ENCODE assay signal across 9 mouse cellular contexts in genomic region chr6:77628573-77629192, GRCm38 (mm10).
DNase-seq lines count a peak whose midpoint lies in the region; ATAC-seq lines count a peak whose summit lies in the region.
"Had no signal": no experiment of that assay in that cellular context is flagged by ENCODE, and none has a peak within 500 bp of the region (broad histone marks: within the 10 kb centered on the region; RNA-seq: fewer than 3 reads in every experiment).

No protein-coding gene starts in this region.

- H3K4me3 ChIP-seq in intestine, embryonic 15.5 days (replicated peaks) = no peak overlapping the region
- no peak overlapping the region for H3K4me3 ChIP-seq in intestine, embryonic 16.5 days (ENCODE audit: low read length)
- H3K4me3 ChIP-seq in forebrain, embryonic 14.5 days (ENCODE audit: low read depth, low read length) = no peak overlapping the region
- H3K4me3 ChIP-seq: heart, embryonic 13.5 days had no signal

- DNase-seq in NIH3T3 (ENCODE audit: low read depth) = peak; percentile 45
- DNase-seq in forebrain, embryonic 14.5 days (ENCODE audit: low spot score) = peak; percentile 78
- DNase-seq in left cerebral cortex, postnatal 25 days (ENCODE audit: low spot score in 2 of 2) = peak; percentile 52 to 71
- no peak for DNase-seq in thymus, postnatal 36 days
- no peak for DNase-seq in spleen, adult 12 weeks (ENCODE audit: low spot score)
- DNase-seq in T-cell, adult 2 months (ENCODE audit: low spot score) = no peak

- 52% methylated on average over 7 of the region's 7 CpGs for WGBS in intestine, embryonic 15.5 days
- 52% methylated on average over 7 of the region's 7 CpGs for WGBS in intestine, embryonic 16.5 days
- WGBS in forebrain, embryonic 14.5 days = 44% methylated on average over 7 of the region's 7 CpGs

- H3K27ac ChIP-seq in intestine, embryonic 15.5 days = no peak overlapping the region
- no peak overlapping the region for H3K27ac ChIP-seq in intestine, embryonic 16.5 days (ENCODE audit: low read length)
- H3K27ac ChIP-seq in forebrain, embryonic 14.5 days (ENCODE audit: low read depth, low read length) = no peak overlapping the region
- H3K27ac ChIP-seq: heart, embryonic 13.5 days had no signal

- intact Hi-C loops in left cerebral cortex, postnatal 25 days (cut with DNase I) = loop anchor here (5.0 kb wide), 1 partner anchor 699 kb away; no protein-coding TSS in a partner anchor

- H3K27me3 ChIP-seq in intestine, embryonic 15.5 days (replicated peaks) = no peaks in the 10 kb centered on the region
- no peaks in the 10 kb centered on the region for H3K27me3 ChIP-seq in intestine, embryonic 16.5 days (replicated peaks; ENCODE audit: control insufficient read depth, insufficient read depth, low read length)
- H3K27me3 ChIP-seq in forebrain, embryonic 14.5 days (replicated peaks; ENCODE audit: control insufficient read depth, insufficient read depth, low read length) = no peaks in the 10 kb centered on the region
- H3K27me3 ChIP-seq: heart, embryonic 13.5 days had no signal

- 0 out of 2 replicates have a peak, but pooled peaks have one; percentile 45 for ATAC-seq in intestine, embryonic 15.5 days
- ATAC-seq in intestine, embryonic 16.5 days = no peak
- ATAC-seq in forebrain, embryonic 14.5 days = peak; percentile 78

- H3K36me3 ChIP-seq in intestine, embryonic 15.5 days = no peaks in the 10 kb centered on the region
- H3K36me3 ChIP-seq in intestine, embryonic 16.5 days (ENCODE audit: control insufficient read depth, insufficient read depth, low read length) = no peaks in the 10 kb centered on the region
- H3K36me3 ChIP-seq in forebrain, embryonic 14.5 days (ENCODE audit: control insufficient read depth, insufficient read depth, low read length) = no peaks in the 10 kb centered on the region
- H3K36me3 ChIP-seq: heart, embryonic 13.5 days had no signal

- no peaks in the 10 kb centered on the region for H3K4me1 ChIP-seq in intestine, embryonic 15.5 days (replicated peaks)
- no peaks in the 10 kb centered on the region for H3K4me1 ChIP-seq in intestine, embryonic 16.5 days (ENCODE audit: control insufficient read depth, insufficient read depth, low read length)
- H3K4me1 ChIP-seq in forebrain, embryonic 14.5 days (ENCODE audit: control insufficient read depth, insufficient read depth, low read length) = no peaks in the 10 kb centered on the region
- H3K4me1 ChIP-seq: heart, embryonic 13.5 days had no signal

- no peak overlapping the region for H3K9ac ChIP-seq in intestine, embryonic 15.5 days
- H3K9ac ChIP-seq in intestine, embryonic 16.5 days (ENCODE audit: low read depth, low read length) = no peak overlapping the region
- no peak overlapping the region for H3K9ac ChIP-seq in forebrain, embryonic 14.5 days (ENCODE audit: low read length)
- H3K9ac ChIP-seq: heart, embryonic 13.5 days had no signal

- no peak overlapping the region for H3K4me2 ChIP-seq in intestine, embryonic 15.5 days (replicated peaks)
- no peak overlapping the region for H3K4me2 ChIP-seq in intestine, embryonic 16.5 days (ENCODE audit: low read depth, low read length)
- no peak overlapping the region for H3K4me2 ChIP-seq in forebrain, embryonic 14.5 days (ENCODE audit: low read length)
- H3K4me2 ChIP-seq: heart, embryonic 13.5 days had no signal

- H3K9me3 ChIP-seq in intestine, embryonic 15.5 days = no peaks in the 10 kb centered on the region
- no peaks in the 10 kb centered on the region for H3K9me3 ChIP-seq in intestine, embryonic 16.5 days (ENCODE audit: control insufficient read depth, low read length)
- no peaks in the 10 kb centered on the region for H3K9me3 ChIP-seq in forebrain, embryonic 14.5 days (replicated peaks; ENCODE audit: control insufficient read depth, low read length)
- H3K9me3 ChIP-seq: heart, embryonic 13.5 days had no signal

Comparison
In these comparisons a context has a peak if more than half of its experiments do, and no peak if none do; other contexts are left out.
1. DNase-seq: peak in NIH3T3 (single experiment), forebrain, embryonic 14.5 days (single experiment) and left cerebral cortex, postnatal 25 days (2 of 2); none in thymus, postnatal 36 days (0 of 2), spleen, adult 12 weeks (single experiment) and T-cell, adult 2 months (single experiment).